Comparison of ENCODE assay signal across 30 mouse cellular contexts in genomic region chr9:99224583-99224982, GRCm38 (mm10). TPM values are rescaled to one million over a fixed set of nuclear protein-coding genes. Genes with fewer than 3 reads are reported as not detected.
"Had no signal": no experiment of that assay in that cellular context is flagged by ENCODE, and none has a peak within 500 bp of the region (broad histone marks: within the 10 kb centered on the region; RNA-seq: fewer than 3 reads in every experiment).

No protein-coding gene starts in this region.

- H3K4me3 ChIP-seq: megakaryocyte, embryonic 14.5 days; midbrain, embryonic 13.5 days; midbrain, embryonic 15.5 days; neural tube, embryonic 12.5 days had no signal

- ATAC-seq: midbrain, embryonic 13.5 days; midbrain, embryonic 15.5 days had no signal

- H3K9me3 ChIP-seq: megakaryocyte, embryonic 14.5 days; midbrain, embryonic 13.5 days; midbrain, embryonic 15.5 days; neural tube, embryonic 12.5 days had no signal

- H3K27me3 ChIP-seq: megakaryocyte, embryonic 14.5 days; midbrain, embryonic 13.5 days; midbrain, embryonic 15.5 days; neural tube, embryonic 12.5 days had no signal

- DNase-seq: lung, adult 18-20 months; lung, embryonic 14.5 days; lung, postnatal 14 days; lung, postnatal 36 days; retina, postnatal 1 day; right cerebral cortex, adult 18-20 months; right cerebral cortex, postnatal 25 days; right cerebral cortex, postnatal 4 days; spleen, adult 18-20 months; thymus, adult 18-20 months; thymus, postnatal 25 days; thymus, postnatal 4 days had no signal

- H3K36me3 ChIP-seq: midbrain, embryonic 13.5 days; midbrain, embryonic 15.5 days; neural tube, embryonic 12.5 days had no signal

- H3K4me2 ChIP-seq: lung, embryonic 14.5 days; midbrain, embryonic 11.5 days; midbrain, embryonic 13.5 days; midbrain, embryonic 15.5 days; neural tube, embryonic 12.5 days had no signal

- H3K4me1 ChIP-seq: midbrain, embryonic 13.5 days; midbrain, embryonic 15.5 days; neural tube, embryonic 12.5 days had no signal

- H3K9ac ChIP-seq: lung, embryonic 14.5 days; midbrain, embryonic 13.5 days; midbrain, embryonic 15.5 days; neural tube, embryonic 12.5 days had no signal

- H3K27ac ChIP-seq: macrophage; midbrain, embryonic 13.5 days; midbrain, embryonic 15.5 days; neural tube, embryonic 12.5 days had no signal

RNA-seq across cellular contexts. Expression of gene Faiml, which starts 12.5 kb away (rescaled TPM):
- total RNA-seq: megakaryocyte progenitor cell, adult 5-6 weeks; midbrain, postnatal 0 days; monocyte, adult 5-6 weeks; neutrophil, adult 5-6 weeks had no signal
- polyA plus RNA-seq: liver, embryonic 16.5 days; lung, embryonic 14.5 days; lung, embryonic 16.5 days; macrophage; midbrain, embryonic 11.5 days; midbrain, embryonic 13.5 days; midbrain, embryonic 15.5 days; midbrain, postnatal 0 days; neural tube, embryonic 12.5 days; neural tube, embryonic 14.5 days; small intestine, adult 2 months; stomach, embryonic 14.5 days; stomach, embryonic 16.5 days; thymus, postnatal 0 days; urinary bladder, adult 2 months had no signal
